23 mouse cellular contexts compared by ENCODE assay signal in the genomic region with DNA sequence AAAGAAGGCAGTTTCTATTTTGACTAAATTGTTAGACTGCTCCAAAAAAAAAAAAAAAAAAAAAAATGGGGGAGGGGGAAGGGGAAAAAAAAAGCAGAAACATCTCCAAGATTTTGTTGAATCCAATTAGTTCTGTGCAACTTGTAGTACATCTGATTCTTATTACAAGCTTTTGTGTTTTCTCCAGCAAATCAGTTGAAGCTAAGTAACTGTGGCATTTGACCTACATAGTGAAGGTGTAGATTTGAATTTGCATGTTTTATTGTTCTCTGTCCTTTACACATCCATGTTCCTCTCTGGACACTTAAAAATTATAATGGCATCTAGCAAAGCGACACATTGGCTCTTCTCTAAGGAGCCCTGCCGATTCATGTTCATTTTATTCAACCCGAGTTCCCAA.
DNase-seq lines count a peak whose midpoint lies in the region; ATAC-seq and TF ChIP-seq lines count a peak whose summit lies in the region.
"Had no signal": no experiment of that assay in that cellular context is flagged by ENCODE, and none has a peak within 500 bp of the region (broad histone marks: within the 10 kb centered on the region; RNA-seq: fewer than 3 reads in every experiment).

No protein-coding gene starts in this region.

- no peak for TF ChIP-seq POLR2A in CH12.LX (IDR thresholded peaks at IDR 0.05; ENCODE audit: low read depth, low read length)

- no peak for TF ChIP-seq EP300 in CH12.LX (IDR thresholded peaks at IDR 0.05; ENCODE audit: low read length)

- H3K9ac ChIP-seq in embryonic facial prominence, embryonic 13.5 days: no peak overlapping the region
- H3K9ac ChIP-seq in CH12.LX (ENCODE audit: insufficient read depth, low read depth): no peak overlapping the region
- H3K9ac ChIP-seq in embryonic facial prominence, embryonic 14.5 days (ENCODE audit: low read depth, low read length): no peak overlapping the region
- H3K9ac ChIP-seq: forebrain, embryonic 13.5 days; forebrain, embryonic 15.5 days; forebrain, postnatal 0 days had no signal

- in situ Hi-C loops in CH12.LX (cut with MboI; ENCODE audit: low pct_ligation_motif_present, low pct_unique_long_range_greater_than_20kb, low sequenced_read_pairs): no loop called here

- H3K9me3 ChIP-seq in embryonic facial prominence, embryonic 13.5 days: no peaks in the 10 kb centered on the region
- no peaks in the 10 kb centered on the region for H3K9me3 ChIP-seq in embryonic facial prominence, embryonic 10.5 days
- no peaks in the 10 kb centered on the region for H3K9me3 ChIP-seq in CH12.LX (replicated peaks; ENCODE audit: low read length)
- no peaks in the 10 kb centered on the region for H3K9me3 ChIP-seq in embryonic facial prominence, embryonic 14.5 days (ENCODE audit: control insufficient read depth, low read length)
- H3K9me3 ChIP-seq: forebrain, embryonic 13.5 days; forebrain, embryonic 15.5 days had no signal

- no peak overlapping the region for H3K4me2 ChIP-seq in embryonic facial prominence, embryonic 13.5 days
- H3K4me2 ChIP-seq in CH12.LX (ENCODE audit: insufficient read depth, low read depth, poor library complexity, severe bottlenecking): no peak overlapping the region
- no peak overlapping the region for H3K4me2 ChIP-seq in embryonic facial prominence, embryonic 14.5 days (ENCODE audit: low read depth, low read length)
- H3K4me2 ChIP-seq: forebrain, embryonic 13.5 days; forebrain, embryonic 15.5 days had no signal

- ATAC-seq in embryonic facial prominence, embryonic 13.5 days (ENCODE audit: insufficient number of reproducible peaks, insufficient read depth, low FRiP score, low TSS enrichment, low read depth): no peak
- no peak for ATAC-seq in embryonic facial prominence, embryonic 14.5 days (ENCODE audit: low read depth)
- ATAC-seq: activated CD4-positive, CD25-positive, alpha-beta regulatory T cell, adult 4 months; CD4-positive, CD25-positive, alpha-beta regulatory T cell, adult 4 months; forebrain, embryonic 13.5 days; forebrain, embryonic 15.5 days; forebrain, postnatal 0 days; Patski had no signal

- peaks cover 38% of the 10 kb centered on the region for H3K4me1 ChIP-seq in embryonic facial prominence, embryonic 13.5 days
- peaks cover 22% of the 10 kb centered on the region for H3K4me1 ChIP-seq in embryonic facial prominence, embryonic 10.5 days
- no peaks in the 10 kb centered on the region; a peak in 1 of 4 replicates for H3K4me1 ChIP-seq in CH12.LX (ENCODE audit: control insufficient read depth in 1 of 2, insufficient read depth in 2 of 2)
- H3K4me1 ChIP-seq in embryonic facial prominence, embryonic 14.5 days (ENCODE audit: control insufficient read depth, insufficient read depth, low read length): peaks cover 28% of the 10 kb centered on the region
- H3K4me1 ChIP-seq: forebrain, embryonic 13.5 days; forebrain, embryonic 15.5 days had no signal

- 65% methylated on average over 3 of the region's 3 CpGs for WGBS in embryonic facial prominence, embryonic 13.5 days
- 86% methylated on average over 3 of the region's 3 CpGs for WGBS in embryonic facial prominence, embryonic 10.5 days
- WGBS in embryonic facial prominence, embryonic 14.5 days: 74% methylated on average over 3 of the region's 3 CpGs

- TF ChIP-seq CTCF in CH12.LX (conservative IDR thresholded peaks at IDR 0.05 in 1 of 2, IDR thresholded peaks at IDR 0.05 in 1 of 2; ENCODE audit: low read depth in 2 of 2, low read length in 2 of 2): no peak

- no peaks in the 10 kb centered on the region for H3K79me2 ChIP-seq in CH12.LX (replicated peaks; ENCODE audit: control insufficient read depth, extremely low read depth, insufficient read depth, poor library complexity, severe bottlenecking)

- H3K4me3 ChIP-seq in embryonic facial prominence, embryonic 13.5 days: no peak overlapping the region
- no peak overlapping the region for H3K4me3 ChIP-seq in embryonic facial prominence, embryonic 10.5 days
- no peak overlapping the region for H3K4me3 ChIP-seq in CH12.LX (replicated peaks in 1 of 3; ENCODE audit: low read depth in 2 of 3, low read length in 2 of 3, poor library complexity in 1 of 3)
- H3K4me3 ChIP-seq in embryonic facial prominence, embryonic 14.5 days (ENCODE audit: low read depth, low read length): no peak overlapping the region
- H3K4me3 ChIP-seq: forebrain, embryonic 13.5 days; forebrain, embryonic 15.5 days had no signal

- dilution Hi-C loops in CH12.LX (cut with MboI; ENCODE audit: extremely low pct_ligation_motif_present, extremely low pct_unique_long_range_greater_than_20kb, low sequenced_read_pairs): no loop called here

- peak overlapping the region; percentile 60; the same call in 1 of the 2 replicates for H3K27ac ChIP-seq in embryonic facial prominence, embryonic 13.5 days
- H3K27ac ChIP-seq in embryonic facial prominence, embryonic 10.5 days (replicated peaks): no peak overlapping the region
- no peak overlapping the region for H3K27ac ChIP-seq in CH12.LX (ENCODE audit: insufficient read depth, low read depth)
- H3K27ac ChIP-seq in embryonic facial prominence, embryonic 14.5 days (replicated peaks; ENCODE audit: low read depth, low read length): peak overlapping the region; percentile 54
- H3K27ac ChIP-seq: forebrain, embryonic 13.5 days; forebrain, embryonic 15.5 days had no signal

- no peaks in the 10 kb centered on the region for H3K27me3 ChIP-seq in embryonic facial prominence, embryonic 13.5 days
- H3K27me3 ChIP-seq in embryonic facial prominence, embryonic 10.5 days (replicated peaks; ENCODE audit: low read depth, poor library complexity, severe bottlenecking): peaks cover 10% of the 10 kb centered on the region
- no peaks in the 10 kb centered on the region for H3K27me3 ChIP-seq in CH12.LX (replicated peaks)
- H3K27me3 ChIP-seq in embryonic facial prominence, embryonic 14.5 days (replicated peaks; ENCODE audit: control insufficient read depth, insufficient read depth, low read length): no peaks in the 10 kb centered on the region

- no peak for DNase-seq in embryonic facial prominence, embryonic 10.5 days (ENCODE audit: low spot score)
- DNase-seq in CH12.LX (ENCODE audit: extremely low read depth): no peak
- peak; percentile 44 for DNase-seq in embryonic facial prominence, embryonic 14.5 days (ENCODE audit: low spot score)
- peak; percentile 64 for DNase-seq in retina, embryonic 14.5 days (ENCODE audit: low spot score)
- no peak for DNase-seq in urinary bladder, postnatal 36 days (ENCODE audit: low spot score in 2 of 2)
- DNase-seq in liver: no peak
- DNase-seq in lung, adult 18-20 months: no peak
- DNase-seq: adrenal gland, adult 8-10 months; adrenal gland, postnatal 14 days; adrenal gland, postnatal 36 days; B cell, adult 2 months; cerebellum, adult 11-12 months; cerebellum, adult 2 months; cerebellum, adult 9-10 months; cerebellum, postnatal 10 days; cerebellum, postnatal 25 days; forebrain, postnatal 0 days had no signal

- no peak for TF ChIP-seq RAD21 in CH12.LX (IDR thresholded peaks at IDR 0.05; ENCODE audit: low read depth, low read length)

- H3K36me3 ChIP-seq in embryonic facial prominence, embryonic 13.5 days: no peaks in the 10 kb centered on the region
- H3K36me3 ChIP-seq in embryonic facial prominence, embryonic 10.5 days (replicated peaks): no peaks in the 10 kb centered on the region
- no peaks in the 10 kb centered on the region for H3K36me3 ChIP-seq in CH12.LX (replicated peaks in 1 of 2; ENCODE audit: control insufficient read depth in 1 of 2, insufficient read depth in 1 of 2, low read length in 1 of 2)
- no peaks in the 10 kb centered on the region for H3K36me3 ChIP-seq in embryonic facial prominence, embryonic 14.5 days (ENCODE audit: control insufficient read depth, insufficient read depth, low read length)
- H3K36me3 ChIP-seq: forebrain, embryonic 15.5 days had no signal

TF ChIP-seq in CH12.LX, 34 proteins besides CTCF, POLR2A, EP300 and RAD21:
- peak; percentile 57 for TF ChIP-seq ZNF384 (IDR thresholded peaks at IDR 0.05; ENCODE audit: low read depth, low read length)
- TF ChIP-seq CHD1 (IDR thresholded peaks at IDR 0.05; ENCODE audit: low read depth, low read length): no peak
TF ChIP-seq in CH12.LX: peak in this region for 1.

Comparison
In these comparisons a context has a peak if more than half of its experiments do, and no peak if none do; other contexts are left out.
1. H3K27ac ChIP-seq: peak in embryonic facial prominence, embryonic 13.5 days (single experiment) and embryonic facial prominence, embryonic 14.5 days (single experiment); none in embryonic facial prominence, embryonic 10.5 days (single experiment) and CH12.LX (single experiment).
2. DNase-seq: peak in embryonic facial prominence, embryonic 14.5 days (single experiment) and retina, embryonic 14.5 days (single experiment); none in embryonic facial prominence, embryonic 10.5 days (single experiment), CH12.LX (single experiment), urinary bladder, postnatal 36 days (0 of 2), liver (single experiment) and lung, adult 18-20 months (0 of 2).